Mouse (Mus musculus) right cerebral cortex, postnatal 25 days (tissue): ENCODE measurements around the gene Tmem168.
A peak's percentile ranks its signal among the peaks of the same experiment; 100 is the strongest.

Experiments
- DNase-seq: peaks from one replicate; pipeline ENCODE4 v3.0.0; 2022

The Tmem168 gene

DNA sequence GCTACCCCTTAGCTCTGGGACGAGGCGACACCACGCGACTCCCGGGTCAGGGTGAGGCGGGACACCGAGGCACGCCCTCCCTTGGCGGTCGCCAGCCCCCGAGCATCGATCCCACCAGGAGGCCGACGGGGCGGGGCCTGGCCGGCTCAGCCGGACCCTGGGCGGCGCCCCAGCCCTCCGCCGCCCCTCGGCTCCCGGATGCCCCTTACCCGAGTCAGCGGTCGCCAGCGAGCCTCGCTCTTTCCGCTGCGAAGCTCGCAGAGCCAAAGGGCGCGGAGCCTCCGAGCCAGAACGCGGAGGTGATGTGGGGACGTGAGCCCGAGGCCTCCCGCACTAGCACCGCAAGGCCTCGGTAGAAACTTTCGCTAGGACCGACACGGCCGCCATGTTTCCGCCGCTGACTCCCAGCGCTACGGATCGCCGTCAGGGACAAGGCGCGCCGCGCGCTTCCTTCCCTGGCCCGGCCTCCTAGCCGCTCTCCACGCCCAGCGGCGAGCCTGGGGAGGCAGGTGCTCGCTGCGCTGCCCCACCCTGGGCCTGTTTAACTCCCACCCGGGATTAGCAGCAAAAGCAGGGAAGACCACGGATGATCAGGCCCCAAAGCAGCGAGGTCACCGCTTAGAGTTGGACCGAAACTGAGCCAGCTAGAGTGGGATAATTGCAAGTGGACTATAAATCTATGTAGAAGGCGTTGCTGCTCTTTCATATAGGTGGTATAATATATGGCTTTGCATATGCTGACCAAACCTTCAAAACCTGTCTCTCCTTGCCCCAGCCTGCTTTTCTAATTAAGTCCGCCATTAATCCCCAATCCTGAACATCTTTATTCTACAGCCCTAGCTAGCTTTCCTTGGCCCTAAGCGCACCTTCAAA lies at the start of gene Tmem168:
Gene Tmem168, minus strand, starts transcription at position 480 of the 873 bp plus-strand sequence.
- DNase-seq = peak; percentile 97

DNA sequence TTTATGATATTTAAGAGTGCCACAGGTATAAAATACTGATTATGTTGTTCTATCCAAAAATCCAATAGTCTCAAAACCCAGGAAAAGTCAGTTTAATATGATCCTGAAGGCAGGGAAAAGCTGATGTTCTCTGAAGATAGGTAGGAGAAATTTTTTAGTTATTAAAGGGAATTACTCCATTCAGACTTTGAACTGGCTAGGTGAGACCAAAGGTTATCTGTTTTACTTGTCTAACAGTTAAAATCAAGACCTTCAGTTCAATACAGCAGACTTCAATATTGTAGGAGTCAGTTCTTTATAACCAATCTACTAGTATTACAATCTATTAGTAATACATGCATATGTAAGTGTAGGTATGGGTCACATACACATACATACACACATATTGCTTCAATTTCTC lies 46.2 kb upstream of the Tmem168 start:
- no peak for DNase-seq

DNA sequence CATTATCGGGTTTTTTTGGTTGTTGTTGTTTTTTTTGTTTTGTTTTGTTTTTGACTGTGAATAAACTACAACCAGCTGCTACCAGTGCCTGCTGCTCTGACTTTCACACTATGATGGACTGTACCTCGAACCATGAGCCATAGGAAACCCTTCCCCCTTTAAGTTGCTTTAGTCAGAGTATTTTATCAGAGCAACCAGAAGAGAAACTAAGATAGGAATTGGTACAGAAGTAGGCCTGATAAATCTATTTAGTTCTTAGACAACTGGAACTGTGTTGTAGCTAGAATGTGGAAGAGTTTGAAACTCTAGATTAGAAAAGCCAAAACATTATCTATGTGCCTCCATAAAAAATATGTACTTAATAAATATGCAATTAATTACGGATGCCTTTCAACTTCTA lies 44.4 kb upstream of the Tmem168 start:
- DNase-seq = no peak

DNA sequence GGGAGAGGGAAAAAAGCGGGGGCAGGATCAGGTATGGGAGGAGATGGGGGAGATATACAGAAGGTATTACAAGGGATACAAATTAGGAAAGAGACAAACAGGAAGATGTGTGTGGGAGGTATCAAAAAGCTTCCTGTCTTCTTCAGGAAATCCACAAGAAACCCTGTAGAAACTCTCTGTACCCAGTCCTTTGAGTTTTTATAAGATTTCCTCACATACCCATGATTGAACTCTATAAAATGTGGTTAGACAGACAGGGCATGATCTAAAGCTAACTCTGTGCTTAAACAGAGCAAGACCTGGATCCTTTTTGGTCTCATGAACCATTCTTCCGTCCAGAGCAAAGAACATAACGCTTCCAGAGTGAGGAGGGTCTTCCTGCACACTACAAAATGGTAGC lies 43.0 kb upstream of the Tmem168 start:
- DNase-seq = no peak

DNA sequence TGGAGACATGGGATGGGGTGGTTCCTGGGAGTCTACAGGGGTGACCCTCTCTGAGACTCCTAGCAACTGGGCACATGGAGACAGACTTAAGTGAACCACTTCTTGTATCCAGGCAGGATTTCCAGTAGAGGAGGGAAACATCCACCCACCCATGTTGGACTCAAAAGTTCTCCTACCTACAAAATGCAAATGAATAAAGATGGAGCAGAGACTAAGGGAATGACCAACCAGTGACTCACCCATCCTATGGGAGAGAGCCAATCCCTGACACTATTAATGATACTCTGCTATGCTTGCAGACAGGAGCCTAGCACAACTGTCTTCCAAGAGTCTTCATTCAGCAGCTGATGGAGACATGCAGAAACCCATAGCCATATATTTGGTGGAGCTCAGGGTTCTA lies 40.4 kb upstream of the Tmem168 start:
- no peak for DNase-seq

DNA sequence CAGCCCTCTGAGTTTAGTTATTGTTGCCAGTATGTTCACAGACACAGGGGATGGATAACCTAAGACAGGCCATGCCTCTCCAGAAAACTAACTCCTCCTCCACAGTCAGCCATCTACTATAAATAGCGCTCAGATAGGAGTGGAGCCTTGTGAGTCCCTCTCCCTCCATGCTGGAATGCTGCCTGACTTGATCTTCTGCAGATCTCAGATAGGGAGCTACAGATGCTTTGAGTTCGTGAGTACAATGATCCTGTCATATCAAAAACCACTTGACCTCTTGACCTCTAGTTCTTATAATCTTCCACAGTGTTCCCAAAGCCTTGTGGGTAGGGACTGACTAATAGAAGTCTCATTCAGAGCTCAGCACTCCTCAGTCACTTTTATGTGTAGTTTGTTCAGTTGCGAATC lies 28.7 kb upstream of the Tmem168 start:
- DNase-seq = no peak

DNA sequence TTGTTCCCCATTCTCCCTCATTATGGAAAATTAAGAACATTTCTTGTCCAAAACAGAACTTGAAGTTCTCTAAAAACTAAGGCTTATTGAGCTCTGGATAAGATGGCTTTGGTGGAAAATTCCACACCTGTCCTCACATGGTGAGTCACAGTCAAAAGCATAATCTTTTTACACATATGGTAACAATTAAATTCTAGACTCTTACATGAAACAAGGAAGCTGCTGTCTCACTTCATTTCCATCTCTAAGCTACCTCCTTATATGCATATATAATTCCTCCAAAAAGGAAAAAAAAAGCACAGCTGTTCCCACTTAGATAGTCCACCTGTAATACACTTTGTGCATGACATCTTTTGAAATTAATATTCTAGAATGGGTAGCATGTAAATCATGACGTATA lies 24.7 kb upstream of the Tmem168 start:
- DNase-seq = no peak

DNA sequence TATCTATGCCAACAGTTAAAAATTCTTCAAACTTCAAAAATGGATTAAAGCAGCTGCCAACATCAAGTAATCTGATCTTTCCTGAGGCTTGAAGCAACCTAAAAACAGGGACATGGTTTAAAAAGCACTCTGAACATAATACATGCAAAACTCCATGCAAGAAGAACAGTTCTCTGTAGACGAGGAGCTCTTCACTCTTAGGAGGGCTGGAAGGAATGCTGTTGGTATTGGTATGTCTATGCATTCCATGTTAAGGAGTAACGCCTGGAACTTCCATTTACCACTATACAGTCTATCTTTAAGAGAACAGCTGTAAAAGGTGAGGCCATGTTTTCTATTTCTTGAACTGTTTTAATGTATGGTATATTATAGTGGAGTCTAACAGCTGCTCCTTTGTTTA lies 22.7 kb upstream of the Tmem168 start:
- DNase-seq = no peak

DNA sequence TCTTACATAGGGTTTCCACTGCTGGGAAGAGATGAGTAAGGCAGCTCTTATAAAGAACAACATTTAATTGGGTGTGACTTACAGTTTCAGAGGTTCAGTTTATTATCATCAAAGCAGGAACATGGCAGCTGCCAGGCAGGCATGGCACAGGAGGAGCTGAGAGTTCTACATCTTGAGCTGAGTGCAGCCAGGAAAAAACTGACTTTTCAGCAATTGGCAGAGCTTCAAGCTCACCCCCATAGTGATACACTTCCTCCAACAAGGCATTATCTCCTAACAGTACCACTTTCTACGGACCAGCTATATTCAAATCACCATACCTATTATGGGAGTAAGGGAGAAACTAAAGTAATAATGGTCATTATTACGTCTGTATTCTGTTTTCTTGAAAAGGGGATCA lies 11.7 kb upstream of the Tmem168 start:
- DNase-seq = no peak

DNA sequence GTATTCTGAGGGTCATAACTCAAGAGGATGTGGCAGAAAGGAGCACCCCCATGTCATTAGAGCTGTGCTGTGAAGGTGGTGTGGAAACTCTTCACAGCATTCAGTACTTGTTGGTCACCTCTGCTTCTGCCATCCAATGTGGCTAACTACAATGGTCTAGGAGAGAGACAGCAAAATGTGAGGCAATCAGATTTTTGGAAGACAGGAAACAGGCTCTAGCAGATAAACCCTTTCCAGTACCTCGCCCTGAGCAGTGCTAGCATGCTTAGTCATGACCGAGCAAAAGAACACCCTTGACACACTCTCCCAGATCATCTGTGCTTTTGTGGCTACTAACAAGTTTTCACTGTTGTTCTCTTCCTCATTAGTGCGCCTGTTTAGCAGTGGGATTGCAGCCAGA lies 9.2 kb upstream of the Tmem168 start:
- no peak for DNase-seq

DNA sequence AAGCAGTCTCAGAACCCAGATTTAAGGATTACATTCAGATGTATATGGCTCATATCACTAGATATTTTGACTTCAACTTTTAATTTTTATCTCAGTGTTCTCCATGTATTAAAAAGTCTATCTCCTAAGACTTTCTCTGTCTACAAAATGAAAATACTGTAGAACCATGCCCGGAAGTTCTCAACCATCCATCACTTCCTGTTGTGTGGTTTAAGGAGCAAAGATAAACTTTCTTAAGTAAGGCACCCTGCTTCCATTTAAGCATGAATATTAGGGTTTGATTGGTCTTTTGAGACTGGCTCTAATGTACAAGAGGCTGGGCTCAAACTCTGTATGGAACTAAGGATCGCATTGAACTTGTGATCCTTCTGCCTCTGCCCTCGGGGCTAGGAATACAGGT lies 6.7 kb upstream of the Tmem168 start:
- no peak for DNase-seq

DNA sequence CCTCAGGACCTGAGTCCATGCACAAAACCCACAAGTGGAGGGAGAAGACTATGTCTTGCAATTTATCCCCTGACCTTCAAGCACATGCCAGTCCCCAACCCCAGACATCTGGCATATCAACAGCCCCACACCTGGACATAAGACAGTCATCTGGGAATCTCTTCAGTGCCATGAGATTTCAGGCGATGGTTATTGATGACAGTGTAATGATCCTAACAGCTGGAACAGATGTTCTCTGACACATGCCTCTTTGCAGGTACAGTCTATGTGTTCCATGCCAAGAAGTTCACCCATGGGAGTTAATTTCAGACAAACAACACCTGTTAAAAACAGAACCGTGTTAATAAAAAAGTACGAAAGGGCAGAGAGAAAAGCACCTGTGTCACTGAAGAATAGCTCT lies 5.8 kb upstream of the Tmem168 start:
- DNase-seq = no peak

DNA sequence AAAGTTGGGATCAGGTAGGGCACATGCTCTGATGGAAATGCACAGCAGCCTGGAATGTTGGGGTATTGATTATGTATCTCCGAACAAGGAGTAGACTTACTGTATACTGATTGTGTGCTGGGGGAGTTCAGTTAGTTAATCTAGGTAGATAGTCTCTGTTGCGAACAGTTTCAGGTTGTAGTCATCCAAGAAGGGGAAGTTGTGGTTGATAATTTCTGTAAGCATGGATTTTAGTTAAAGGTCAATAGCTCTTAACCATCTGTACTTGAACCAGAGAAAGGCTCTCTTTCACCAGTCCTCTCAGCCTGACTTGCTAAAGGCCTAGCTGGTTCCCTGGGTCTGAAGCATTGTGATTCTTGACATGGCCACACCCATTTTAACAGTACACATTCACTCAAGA lies 3.0 kb upstream of the Tmem168 start:
- DNase-seq = no peak

DNA sequence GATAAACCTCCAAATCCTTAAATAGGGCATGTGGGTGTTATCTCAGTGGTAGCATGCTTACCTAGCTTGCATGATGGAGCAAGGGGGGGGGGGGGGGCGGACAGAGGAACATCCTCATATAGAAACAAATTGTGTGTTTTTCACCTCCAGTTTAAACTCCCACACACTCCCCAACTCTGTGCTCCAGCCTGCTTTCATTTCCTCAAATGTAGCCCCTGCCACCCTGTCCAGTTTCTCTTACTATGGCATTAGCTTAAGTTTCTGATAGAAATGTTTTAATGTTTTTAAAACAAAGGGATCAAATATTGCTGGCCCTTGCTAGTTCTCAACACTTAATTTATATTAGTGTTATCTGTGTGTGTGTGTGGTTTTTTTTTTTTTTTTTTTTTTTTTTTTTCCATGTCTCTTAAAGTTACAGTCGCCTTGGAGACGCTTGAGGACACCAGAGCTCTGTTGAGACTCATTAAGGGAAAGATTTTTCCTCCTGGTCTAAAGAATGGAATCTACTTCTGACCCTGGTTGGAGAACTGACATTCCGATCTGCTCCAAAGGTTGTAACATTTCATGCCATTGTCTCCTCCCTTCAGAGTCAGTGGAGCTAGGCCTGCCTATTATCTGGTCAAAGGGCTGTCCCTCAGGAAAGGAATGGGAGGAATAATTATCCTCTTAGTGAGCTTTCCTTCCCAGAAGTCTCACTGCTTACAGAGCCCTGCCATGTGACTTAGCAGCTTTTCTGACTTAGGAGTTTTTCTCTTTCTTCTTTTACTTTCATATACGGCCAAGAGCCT lies 1.6 kb upstream of the Tmem168 start:
- no peak for DNase-seq

DNA sequence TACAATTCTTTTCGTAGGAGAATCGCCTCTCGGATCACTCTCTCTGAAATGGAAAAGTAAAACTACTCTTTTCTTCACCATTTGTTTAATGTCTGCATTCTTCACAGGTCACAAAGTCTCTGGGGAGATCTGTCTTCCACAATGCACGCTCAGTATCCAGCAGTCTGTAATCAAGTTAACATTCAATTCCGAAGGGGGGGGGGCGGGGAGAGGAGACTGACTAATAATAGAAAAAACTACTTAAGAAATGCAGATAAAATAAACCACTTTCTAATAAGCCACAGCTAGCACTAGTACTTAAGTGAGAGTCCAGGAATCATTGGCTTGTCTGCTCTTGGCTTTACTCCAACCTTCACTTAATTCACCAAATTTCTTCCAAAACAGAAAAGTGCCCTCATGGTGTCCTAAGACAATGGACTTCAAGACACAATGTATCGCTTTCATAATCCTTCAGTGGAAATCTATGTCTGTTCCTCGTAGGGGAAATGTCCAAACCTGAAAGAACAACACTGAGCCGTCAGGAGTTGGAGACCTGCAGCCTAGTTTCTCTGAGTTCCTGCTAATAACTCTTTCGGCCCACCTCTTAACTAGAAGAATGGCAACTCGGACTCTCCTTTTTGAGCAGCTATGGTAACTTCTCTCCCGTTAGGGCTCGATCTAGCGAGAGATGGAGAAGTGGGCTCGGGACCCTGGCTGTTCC lies 829 bp downstream of the Tmem168 start:
- DNase-seq = no peak

DNA sequence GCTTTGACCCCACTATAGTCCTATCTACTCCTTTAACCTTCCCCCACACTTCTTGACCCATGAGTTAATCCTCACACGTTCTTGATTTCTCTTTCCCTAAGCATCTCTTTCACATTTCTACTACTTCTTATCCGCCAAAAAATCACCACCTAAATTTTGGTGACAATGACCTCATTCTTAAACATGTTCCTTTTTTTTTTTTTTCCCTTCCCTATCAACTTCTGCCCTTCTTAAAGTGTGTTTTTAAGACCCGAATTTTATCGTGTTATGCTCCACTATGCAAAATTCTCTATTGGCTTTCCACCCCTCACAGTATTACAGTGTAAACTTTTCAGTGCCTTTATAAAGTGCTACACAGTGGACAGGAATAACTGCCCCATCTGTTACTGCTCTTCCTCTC lies 1.5 kb downstream of the Tmem168 start:
- no peak for DNase-seq

DNA sequence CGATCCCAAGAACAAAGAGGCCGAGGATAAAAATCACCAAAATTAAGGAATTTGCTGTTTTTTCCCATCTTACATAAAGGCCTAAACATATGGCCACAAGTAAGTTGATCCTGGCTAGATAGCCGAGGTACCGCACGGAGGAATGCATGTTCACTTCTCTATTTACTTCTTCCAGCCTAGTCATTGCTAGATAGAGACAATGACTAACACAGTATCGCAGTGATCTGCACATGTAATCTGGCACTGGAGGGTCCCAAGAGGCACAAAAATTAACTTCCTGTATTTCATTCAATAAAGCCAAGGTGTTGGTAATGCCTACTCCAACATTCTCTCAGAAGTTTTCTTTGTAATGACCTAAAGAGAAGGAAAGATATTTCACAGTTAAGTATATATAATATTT lies 4.8 kb downstream of the Tmem168 start:
- DNase-seq = no peak

DNA sequence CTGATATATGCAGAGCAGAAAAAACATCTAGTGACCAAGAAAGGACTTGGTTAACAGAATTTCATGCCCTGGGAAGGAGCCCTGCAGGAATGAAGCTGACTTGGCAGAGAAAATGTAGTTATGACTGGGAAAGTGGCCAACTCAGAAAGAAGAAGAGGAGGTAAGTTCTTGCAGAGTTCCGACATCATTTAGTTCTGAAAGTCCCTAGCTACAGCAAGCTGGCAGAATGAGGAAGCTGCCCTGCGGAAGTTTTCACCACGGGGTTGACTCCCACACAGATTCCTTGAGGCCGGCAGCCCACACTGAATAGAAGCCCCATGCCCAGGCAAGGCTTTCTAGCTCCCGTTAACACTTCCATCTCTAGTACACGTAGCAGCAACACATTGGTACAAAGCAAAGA lies 6.3 kb downstream of the Tmem168 start:
- DNase-seq = peak; percentile 38

DNA sequence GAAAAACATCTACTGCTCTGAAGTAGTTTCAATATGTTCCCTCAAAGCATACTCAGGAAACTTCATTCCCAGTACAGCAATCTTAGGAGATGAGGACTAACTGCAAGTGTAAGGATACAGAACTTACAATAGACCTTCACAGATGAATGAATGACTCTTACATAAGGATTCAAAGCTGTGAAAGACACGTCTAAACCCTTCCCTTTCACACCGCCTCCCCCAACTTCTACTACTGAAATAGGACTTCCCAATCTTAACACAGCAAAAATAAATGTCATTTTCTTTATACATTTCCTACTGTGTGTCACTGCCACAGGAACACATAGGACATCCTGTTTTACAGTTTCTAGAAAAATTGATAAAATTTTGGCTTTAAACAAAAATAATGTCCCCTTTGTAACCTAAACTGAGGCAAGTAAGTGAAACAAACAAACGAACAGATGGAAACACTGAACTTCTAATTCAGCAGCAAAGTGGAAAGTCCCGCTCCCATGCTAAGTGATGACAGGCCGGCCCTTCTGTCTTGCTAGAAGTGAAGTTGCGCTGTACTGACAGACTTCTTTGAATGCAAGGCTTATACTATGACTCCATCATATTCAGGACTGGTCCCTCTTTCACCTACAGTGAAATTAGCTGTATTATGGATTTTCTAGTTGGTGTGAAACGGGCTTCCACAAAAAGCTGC lies 9.5 kb downstream of the Tmem168 start:
- no peak for DNase-seq

DNA sequence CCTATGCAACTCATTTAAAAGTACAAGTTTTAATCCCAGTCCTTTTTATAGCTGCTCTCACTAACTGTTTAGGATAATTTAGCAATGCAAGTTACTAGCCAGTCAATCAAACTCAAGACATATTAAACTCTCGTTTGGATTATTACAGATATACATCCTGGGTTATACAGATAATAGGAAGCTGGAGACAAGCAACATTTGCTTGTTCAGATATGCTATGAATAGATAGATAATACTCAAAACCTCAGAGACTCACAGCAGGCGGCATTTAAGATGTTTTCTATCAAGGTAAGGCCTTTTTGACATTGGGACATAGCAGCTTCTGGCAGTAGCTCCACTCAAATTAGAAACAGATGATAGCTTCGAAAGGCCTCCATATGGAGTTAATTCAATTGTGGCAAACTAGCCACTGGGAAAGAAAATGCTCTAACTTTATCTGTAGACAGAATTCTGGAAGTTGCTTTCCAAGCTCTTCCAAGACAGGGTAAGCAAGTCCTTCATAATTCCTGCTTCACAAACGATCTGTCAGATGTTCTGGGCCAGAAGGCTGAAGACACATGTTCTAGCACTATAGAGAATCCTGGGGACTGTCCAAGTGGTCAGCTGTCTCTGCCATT lies 15.1 kb downstream of the Tmem168 start:
- no peak for DNase-seq

DNA sequence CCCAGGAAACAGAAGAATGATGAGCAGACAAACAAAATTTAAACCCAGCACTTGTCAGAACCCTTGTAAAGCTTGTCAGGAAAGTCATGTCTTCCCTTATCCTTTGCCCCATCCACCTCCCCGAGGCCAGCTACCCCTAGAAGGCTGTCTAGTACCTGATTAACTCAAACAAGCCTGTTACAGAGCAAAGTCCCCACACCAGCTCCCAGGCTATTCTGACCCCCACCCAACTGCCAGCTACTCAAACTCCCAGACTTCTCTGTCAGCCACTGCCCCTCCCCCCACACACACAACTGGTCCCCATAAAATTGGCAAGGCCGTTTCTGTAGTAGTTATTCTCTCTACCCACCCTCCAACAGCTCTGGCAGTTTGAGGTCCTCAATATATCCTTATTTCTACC lies 21.3 kb downstream of the Tmem168 start:
- DNase-seq = no peak

DNA sequence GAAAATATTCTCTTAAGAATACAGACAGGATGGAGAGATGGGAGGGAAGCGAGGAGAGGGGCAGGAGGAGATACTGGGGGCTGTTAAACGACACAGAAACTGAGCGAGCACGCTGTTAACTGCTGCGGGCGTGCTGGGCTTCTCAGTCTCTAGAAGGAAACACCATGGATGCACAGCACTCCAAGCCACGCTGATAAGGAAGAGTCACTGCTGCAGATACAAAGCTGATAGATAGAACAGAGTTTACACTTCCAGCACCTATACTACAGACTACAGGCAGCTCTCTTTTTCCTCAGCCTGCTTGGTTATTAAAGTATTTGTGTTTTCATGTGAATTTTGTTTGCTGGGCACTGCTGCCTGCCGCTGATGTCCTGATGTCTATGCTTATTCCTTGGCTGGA lies 21.7 kb downstream of the Tmem168 start:
- DNase-seq = no peak

DNA sequence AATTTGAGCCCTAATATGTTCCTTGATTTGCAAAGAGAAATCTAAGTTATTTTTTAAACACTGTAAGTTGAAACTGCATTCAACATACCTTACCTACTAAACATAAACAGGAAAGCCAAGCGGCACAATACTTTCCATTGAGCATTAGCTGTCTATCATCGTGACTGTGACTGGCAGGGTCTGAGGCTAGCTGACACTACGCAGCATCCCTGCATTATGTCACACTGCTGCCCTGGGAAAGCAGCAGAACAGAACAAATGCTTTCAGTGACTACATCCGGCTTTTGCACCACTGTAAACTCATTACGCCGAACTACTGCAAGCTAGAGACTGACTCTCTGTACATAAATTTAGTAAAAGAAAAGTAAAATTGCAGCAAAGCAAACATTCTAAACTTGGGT lies 23.1 kb downstream of the Tmem168 start:
- DNase-seq = no peak
